Mouse (Mus musculus) embryonic facial prominence, embryonic 11.5 days (tissue): ENCODE results near the gene Gm5773. TPM values are rescaled to one million over a fixed set of nuclear protein-coding genes. Genes with fewer than 3 reads are reported as not detected.
"Not testable (repeated sequence)": the region's sequence is repeated elsewhere in the genome, so short reads cannot be mapped to it uniquely, and the experiment has no call there.

ENCODE experiments used
- ATAC-seq: fragments of 200-750 bp; cut with Nextera tagmentation; replicated peaks from 2 replicates; pipeline ENCODE4 v1.8.0; 2017; ENCODE audit warnings: low read depth; ENCODE audit not compliant: insufficient number of reproducible peaks, low FRiP score, low TSS enrichment
- DNase-seq: peaks from one replicate; pipeline ENCODE4 v3.0.0-alpha.2; 2015; ENCODE audit warnings: low spot score
- H3K27ac ChIP-seq: fragments of 300-500 bp; sonication (generic); replicated peaks from 2 replicates; pipeline ENCODE4 v1.5.1; 2014; ENCODE audit warnings: mild to moderate bottlenecking, low read depth, low read length, control low read depth
- H3K27me3 ChIP-seq: fragments of 300-500 bp; sonication (generic); 2 replicates; pipeline ENCODE4 v1.6.1; 2014; ENCODE audit warnings: mild to moderate bottlenecking, low read length, moderate library complexity, mixed read lengths; ENCODE audit not compliant: control insufficient read depth, insufficient read depth
- H3K36me3 ChIP-seq: fragments of 300-500 bp; sonication (generic); replicated peaks from 2 replicates; pipeline ENCODE4 v1.6.1; 2014; ENCODE audit warnings: low read depth, mild to moderate bottlenecking, low read length, moderate library complexity, mixed read lengths; ENCODE audit not compliant: control insufficient read depth, insufficient read depth
- H3K4me1 ChIP-seq: fragments of 300-500 bp; sonication (generic); 2 replicates; pipeline ENCODE4 v1.6.1; 2014; ENCODE audit warnings: low read length, mixed read lengths; ENCODE audit not compliant: control insufficient read depth, insufficient read depth
- H3K4me2 ChIP-seq: fragments of 300-500 bp; sonication (generic); 2 replicates; pipeline ENCODE4 v1.6.1; 2014; ENCODE audit warnings: low read depth, mild to moderate bottlenecking, control low read depth, low read length, moderate library complexity
- H3K4me3 ChIP-seq: fragments of 300-500 bp; sonication (generic); 2 replicates; pipeline ENCODE4 v1.5.1; 2014; ENCODE audit warnings: low read depth, low read length, control low read depth
- H3K9ac ChIP-seq: fragments of 300-500 bp; sonication (generic); replicated peaks from 2 replicates; pipeline ENCODE4 v1.6.1; 2014; ENCODE audit warnings: mild to moderate bottlenecking, control low read depth, low read length
- H3K9me3 ChIP-seq: fragments of 300-500 bp; sonication (generic); replicated peaks from 2 replicates; pipeline ENCODE4 v1.6.1; 2016; ENCODE audit warnings: mild to moderate bottlenecking, low read length, inconsistent platforms, mixed read lengths; ENCODE audit not compliant: control insufficient read depth
- WGBS: fragments of 180-500 bp; shearing (Covaris S2); extraction: QIAGEN DNeasy Blood & Tissue Kit; methylation state at CpG from one replicate; pipeline ENCODE4 v1.1.7; 2014; 5-methylcytosine and 5-hydroxymethylcytosine counted together
- polyA plus RNA-seq: library from polyadenylated mRNA; unstranded; fragments of >200 nt; fragmentation: Nextera tagmentation; extraction: Ambion mirVana; gene quantifications from 2 replicates; pipeline ENCODE4 v1.2.1, GENCODE M21; 2014

Gene Gm5773
- polyA plus RNA-seq, result not detected in 2 replicates

DNA sequence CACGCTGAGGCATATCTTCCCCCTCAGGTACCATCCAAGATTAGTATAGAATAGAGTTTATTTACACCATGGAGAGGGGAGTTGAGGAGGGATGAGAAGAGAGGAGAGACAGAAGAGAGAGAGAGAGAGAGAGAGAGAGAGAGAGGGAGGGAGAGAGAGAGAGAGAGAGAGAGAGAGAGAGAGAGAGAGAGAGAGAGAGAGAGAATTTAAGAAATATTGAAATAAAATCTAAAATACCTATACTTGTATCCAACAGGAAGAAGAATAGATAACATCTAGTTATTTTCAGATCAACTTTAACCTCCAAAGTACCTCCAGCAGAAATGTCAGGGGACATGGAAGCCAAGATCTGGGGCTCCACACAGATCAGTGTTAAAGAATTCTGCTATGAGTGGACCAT lies at the start of gene Gm5773:
Gene Gm5773 (plus strand): TSS at position 301 of the 400 bp plus-strand sequence.
- not testable (repeated sequence) for H3K27me3 ChIP-seq, H3K9ac ChIP-seq, H3K36me3 ChIP-seq, H3K4me3 ChIP-seq, H3K9me3 ChIP-seq, DNase-seq, ATAC-seq, H3K27ac ChIP-seq, H3K4me2 ChIP-seq, H3K4me1 ChIP-seq
- 95% methylated on average over 1 of the region's 1 CpGs for WGBS

DNA sequence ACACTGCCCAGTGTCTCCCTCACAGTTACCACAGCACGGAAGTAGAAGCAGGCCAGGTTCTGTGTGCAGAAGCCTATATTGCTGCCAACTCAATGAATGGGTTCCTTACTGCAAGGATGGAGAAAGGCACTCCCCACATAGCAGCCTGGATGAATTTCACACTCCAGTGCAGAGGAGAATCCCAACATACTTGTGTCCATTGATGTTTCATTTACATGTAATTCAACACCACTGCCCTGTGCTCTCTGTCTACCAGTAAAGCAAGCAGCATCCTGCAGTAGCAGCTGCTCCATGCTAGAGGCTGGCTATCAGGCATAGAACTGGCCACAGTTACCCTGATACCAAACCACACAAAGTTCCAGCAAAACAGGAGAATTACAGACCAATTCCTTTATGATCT lies 27.3 kb upstream of the Gm5773 start:
- not testable (repeated sequence) for H3K27me3 ChIP-seq, H3K9ac ChIP-seq, H3K9me3 ChIP-seq, H3K4me1 ChIP-seq, H3K4me2 ChIP-seq, H3K4me3 ChIP-seq, DNase-seq, H3K36me3 ChIP-seq, ATAC-seq, H3K27ac ChIP-seq
- WGBS, result 100% methylated on average over 1 of the region's 1 CpGs

DNA sequence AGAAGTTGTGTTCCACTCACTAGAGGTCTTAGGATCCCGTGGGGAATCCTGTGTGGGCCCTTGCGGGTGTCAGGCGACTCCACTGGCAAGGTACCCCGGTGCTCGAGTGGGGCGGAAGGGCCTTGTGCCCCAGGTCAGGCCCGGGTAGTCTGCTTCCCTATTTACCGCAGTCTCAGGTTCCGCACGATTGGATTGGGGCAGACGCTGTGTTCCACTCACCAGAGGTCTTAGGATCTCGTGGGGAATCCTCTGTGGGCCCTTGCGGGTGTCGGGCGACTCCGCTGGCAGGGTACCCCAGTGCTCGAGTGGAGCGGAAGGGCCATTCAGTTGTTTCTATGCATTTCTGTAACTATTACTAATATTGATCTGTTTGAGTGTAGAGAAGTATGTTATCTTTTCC lies 18.8 kb upstream of the Gm5773 start:
- not testable (repeated sequence) for H3K4me1 ChIP-seq, H3K9ac ChIP-seq, H3K27ac ChIP-seq, H3K4me3 ChIP-seq, ATAC-seq, DNase-seq, H3K4me2 ChIP-seq, H3K36me3 ChIP-seq, H3K27me3 ChIP-seq, H3K9me3 ChIP-seq
- WGBS, result 95% methylated on average over 18 of the region's 18 CpGs

DNA sequence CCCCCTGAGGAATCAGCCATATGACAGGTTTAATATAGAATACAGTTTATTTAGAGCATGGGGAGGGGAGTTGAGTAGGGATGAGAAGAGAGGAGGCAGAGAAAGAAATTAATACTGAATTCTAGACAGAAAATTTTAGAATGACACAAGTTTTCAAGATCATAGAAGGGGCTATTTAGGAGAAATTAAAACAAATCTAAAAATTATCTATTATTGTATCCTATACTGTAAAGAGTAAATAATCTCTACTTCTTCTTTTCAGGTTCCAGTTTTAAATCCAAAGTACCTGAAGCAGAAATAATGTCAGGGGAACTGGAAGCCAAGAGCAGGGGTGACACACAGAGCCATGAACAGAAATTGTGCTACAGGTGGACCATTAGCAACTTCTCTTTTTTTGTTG lies 23.3 kb downstream of the Gm5773 start, which contains the start of gene Tdpoz4:
Gene Tdpoz4 (plus strand): TSS at position 301 of the 400 bp plus-strand sequence.
- H3K9ac ChIP-seq, DNase-seq, H3K36me3 ChIP-seq, H3K4me3 ChIP-seq, H3K4me1 ChIP-seq, H3K9me3 ChIP-seq, H3K27ac ChIP-seq, ATAC-seq, H3K4me2 ChIP-seq, H3K27me3 ChIP-seq: not testable (repeated sequence)

DNA sequence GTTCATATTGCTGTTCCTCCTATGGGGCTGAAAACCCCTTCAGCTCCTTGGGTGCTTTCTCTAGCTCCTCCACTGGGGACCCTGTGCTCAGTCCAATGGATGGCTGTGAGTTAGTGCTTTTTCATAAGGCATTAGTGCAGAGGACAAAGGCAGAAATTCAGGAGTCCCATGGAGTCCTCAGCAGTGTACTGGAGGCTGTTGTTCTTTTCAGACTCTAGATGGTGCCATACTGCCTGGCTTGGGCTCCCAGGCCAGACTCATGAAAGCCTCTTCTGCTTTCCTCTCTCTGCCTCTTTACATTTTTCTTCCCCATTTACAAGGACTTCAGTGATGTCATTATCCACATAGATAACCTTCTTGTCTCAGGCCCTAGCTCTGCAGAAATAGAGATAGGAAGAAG lies 40.5 kb downstream of the Gm5773 start:
- DNase-seq, ATAC-seq, H3K27me3 ChIP-seq, H3K9ac ChIP-seq, H3K4me2 ChIP-seq, H3K36me3 ChIP-seq, H3K4me1 ChIP-seq, H3K9me3 ChIP-seq, H3K27ac ChIP-seq, H3K4me3 ChIP-seq: not testable (repeated sequence)

Other genes starting within 250 kb of the Gm5773 start
- gene S100a10, start 217.9 kb upstream of the Gm5773 start, polyA plus RNA-seq, result 224 and 236 TPM in 2 replicates
- gene Tdpoz2, start 120.3 kb upstream of the Gm5773 start, polyA plus RNA-seq, result not detected in 2 replicates
- gene Tdpoz1, start 96.7 kb upstream of the Gm5773 start, polyA plus RNA-seq, result not detected in 2 replicates
- gene Gm37596, start 79.9 kb upstream of the Gm5773 start, polyA plus RNA-seq, result not detected in 2 replicates
- gene Tdpoz4, start 23.4 kb downstream of the Gm5773 start, polyA plus RNA-seq, result not detected in 2 replicates
- gene Tdpoz3, start 53.0 kb downstream of the Gm5773 start, polyA plus RNA-seq, result not detected in 2 replicates
- gene Gm9117, start 170.5 kb downstream of the Gm5773 start, polyA plus RNA-seq, result not detected in 2 replicates
- gene Tdpoz5, start 188.3 kb downstream of the Gm5773 start, polyA plus RNA-seq, result not detected in 2 replicates